Mouse (Mus musculus): ENCODE data around the gene Nectin2. TPM values are rescaled to one million over a fixed set of nuclear protein-coding genes. Genes with fewer than 3 reads are reported as not detected.

The Nectin2 gene
- polyA plus RNA-seq, 1 experiment from 2014 or later = 52.5 TPM

GRCm38 (mm10) chr7:19785874-19786458 lies 35.7 kb upstream of the Nectin2 start:
- Histone ChIP-seq H3K4me3 (ENCODE audit: low read depth, low read length) (no peak overlapping the region), H3K4me2 (replicated peaks; ENCODE audit: low read depth, low read length) (no peak overlapping the region), H3K36me3 (ENCODE audit: control insufficient read depth, insufficient read depth, low read length) (no peaks in the 10 kb centered on the region), H3K9ac (ENCODE audit: low read depth, low read length) (no peak overlapping the region), H3K27me3 (ENCODE audit: control insufficient read depth, insufficient read depth, low read length) (no peaks in the 10 kb centered on the region), H3K27ac (ENCODE audit: low read depth, low read length) (no peak overlapping the region), H3K4me1 (replicated peaks; ENCODE audit: control insufficient read depth, insufficient read depth, low read length) (no peaks in the 10 kb centered on the region), H3K9me3 (ENCODE audit: control insufficient read depth, low read length) (no peaks in the 10 kb centered on the region)
- 0 out of 2 replicates have a peak, but pooled peaks have one; percentile 36 for ATAC-seq (ENCODE audit: low FRiP score)
- 45% methylated on average over 12 of the region's 12 CpGs for WGBS
- DNase-seq (ENCODE audit: low spot score) = no peak

DNA sequence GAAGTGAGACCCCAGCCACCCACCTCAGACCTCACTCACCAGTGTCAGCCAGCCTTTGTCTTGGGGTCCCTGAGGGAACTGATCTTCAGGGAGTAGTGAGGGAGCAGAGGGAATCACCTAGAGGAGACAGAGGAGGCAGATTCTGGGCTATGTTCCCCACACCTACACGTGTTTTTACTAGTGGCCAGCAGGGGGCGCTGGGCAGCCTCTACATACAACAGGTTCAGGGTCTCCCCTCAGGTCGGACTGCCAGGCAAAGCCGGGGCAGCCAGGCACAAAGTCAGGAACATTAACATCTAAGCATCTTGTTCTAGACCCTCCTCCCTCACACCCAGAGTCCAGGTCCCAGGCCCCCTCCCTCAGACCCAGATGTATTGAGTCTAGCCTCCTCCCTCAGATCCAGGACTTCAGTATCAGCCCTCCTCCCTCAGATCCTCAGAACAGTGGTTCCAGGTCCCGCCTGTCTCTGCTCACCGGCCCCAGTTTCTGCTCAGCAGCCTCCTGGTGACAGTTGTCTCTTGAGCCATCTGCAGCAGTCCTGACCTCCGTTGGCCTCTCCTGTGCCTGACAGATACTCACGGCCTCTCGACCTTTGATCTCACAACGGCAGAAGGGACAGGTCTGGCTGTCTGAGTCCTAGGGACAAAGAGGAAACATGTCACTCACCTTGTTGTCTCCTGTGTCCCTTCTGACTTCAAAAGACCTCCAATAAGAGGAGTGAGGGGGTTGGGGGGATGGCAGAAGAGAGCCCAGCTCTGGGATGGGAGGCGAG lies 34.7 kb upstream of the Nectin2 start:
- Histone ChIP-seq H3K4me3 (ENCODE audit: low read depth, low read length) (no peak overlapping the region), H3K36me3 (ENCODE audit: control insufficient read depth, insufficient read depth, low read length) (no peaks in the 10 kb centered on the region), H3K4me2 (replicated peaks; ENCODE audit: low read depth, low read length) (no peak overlapping the region), H3K9me3 (ENCODE audit: control insufficient read depth, low read length) (no peaks in the 10 kb centered on the region), H3K27me3 (ENCODE audit: control insufficient read depth, insufficient read depth, low read length) (no peaks in the 10 kb centered on the region), H3K9ac (ENCODE audit: low read depth, low read length) (no peak overlapping the region), H3K4me1 (replicated peaks; ENCODE audit: control insufficient read depth, insufficient read depth, low read length) (no peaks in the 10 kb centered on the region), H3K27ac (ENCODE audit: low read depth, low read length) (no peak overlapping the region)
- ATAC-seq (ENCODE audit: low FRiP score) = no peak
- 38% methylated on average over 11 of the region's 11 CpGs for WGBS
- peak; percentile 36 for DNase-seq (ENCODE audit: low spot score)

DNA sequence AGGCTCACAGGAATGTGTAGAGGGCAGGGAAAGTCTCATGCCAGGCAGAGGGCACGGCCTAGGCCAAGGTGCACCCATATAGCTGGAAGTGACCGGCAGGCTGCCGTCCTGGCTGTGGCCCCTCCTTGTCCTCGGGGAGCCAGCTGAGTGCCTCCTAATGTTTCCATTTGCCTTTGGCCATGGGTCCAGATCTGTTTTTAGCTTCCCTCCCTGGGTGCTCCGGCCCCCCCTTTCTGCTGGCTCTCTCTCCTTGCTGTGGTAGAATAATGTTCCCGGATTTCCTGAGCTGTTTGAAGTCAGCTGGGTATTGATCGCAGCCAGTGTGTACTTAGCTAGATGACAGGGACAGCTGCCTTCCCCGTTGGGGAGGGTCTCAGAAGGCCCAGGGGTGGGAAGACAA lies 33.3 kb upstream of the Nectin2 start:
- Histone ChIP-seq H3K4me2 (replicated peaks; ENCODE audit: low read depth, low read length) (no peak overlapping the region), H3K4me1 (replicated peaks; ENCODE audit: control insufficient read depth, insufficient read depth, low read length) (no peaks in the 10 kb centered on the region), H3K9me3 (ENCODE audit: control insufficient read depth, low read length) (no peaks in the 10 kb centered on the region), H3K27me3 (ENCODE audit: control insufficient read depth, insufficient read depth, low read length) (no peaks in the 10 kb centered on the region), H3K4me3 (ENCODE audit: low read depth, low read length) (no peak overlapping the region), H3K9ac (ENCODE audit: low read depth, low read length) (no peak overlapping the region), H3K36me3 (ENCODE audit: control insufficient read depth, insufficient read depth, low read length) (no peaks in the 10 kb centered on the region), H3K27ac (ENCODE audit: low read depth, low read length) (no peak overlapping the region)
- 70% methylated on average over 8 of the region's 8 CpGs for WGBS
- DNase-seq (ENCODE audit: low spot score) (no peak), ATAC-seq (ENCODE audit: low FRiP score) (no peak)

- Histone ChIP-seq H3K27me3 (ENCODE audit: control insufficient read depth, insufficient read depth, low read length) (no peaks in the 10 kb centered on the region), H3K4me3 (ENCODE audit: low read depth, low read length) (no peak overlapping the region), H3K9me3 (ENCODE audit: control insufficient read depth, low read length) (no peaks in the 10 kb centered on the region), H3K9ac (ENCODE audit: low read depth, low read length) (no peak overlapping the region), H3K36me3 (ENCODE audit: control insufficient read depth, insufficient read depth, low read length) (no peaks in the 10 kb centered on the region), H3K4me1 (replicated peaks; ENCODE audit: control insufficient read depth, insufficient read depth, low read length) (no peaks in the 10 kb centered on the region), H3K27ac (ENCODE audit: low read depth, low read length) (no peak overlapping the region), H3K4me2 (replicated peaks; ENCODE audit: low read depth, low read length) (no peak overlapping the region)
- 94% methylated on average over 4 of the region's 4 CpGs for WGBS
- ATAC-seq (ENCODE audit: low FRiP score) = no peak
- peak; percentile 28 for DNase-seq (ENCODE audit: low spot score)
These were observed 32.4 kb upstream of the Nectin2 start for GRCm38 (mm10) chr7:19782645-19783044.

- Histone ChIP-seq H3K4me2 (replicated peaks; ENCODE audit: low read depth, low read length) (no peak overlapping the region), H3K27ac (ENCODE audit: low read depth, low read length) (no peak overlapping the region), H3K27me3 (ENCODE audit: control insufficient read depth, insufficient read depth, low read length) (no peaks in the 10 kb centered on the region), H3K9ac (ENCODE audit: low read depth, low read length) (no peak overlapping the region), H3K36me3 (ENCODE audit: control insufficient read depth, insufficient read depth, low read length) (no peaks in the 10 kb centered on the region), H3K9me3 (ENCODE audit: control insufficient read depth, low read length) (no peaks in the 10 kb centered on the region), H3K4me3 (ENCODE audit: low read depth, low read length) (no peak overlapping the region), H3K4me1 (replicated peaks; ENCODE audit: control insufficient read depth, insufficient read depth, low read length) (no peaks in the 10 kb centered on the region)
- DNase-seq (ENCODE audit: low spot score) = no peak
- ATAC-seq (ENCODE audit: low FRiP score) = no peak
- WGBS = 88% methylated on average over 7 of the region's 7 CpGs
These were observed 31.5 kb upstream of the Nectin2 start for GRCm38 (mm10) chr7:19781741-19782140.

GRCm38 (mm10) chr7:19779903-19780302 lies 29.6 kb upstream of the Nectin2 start:
- Histone ChIP-seq H3K4me3 (ENCODE audit: low read depth, low read length) (no peak overlapping the region), H3K4me2 (replicated peaks; ENCODE audit: low read depth, low read length) (no peak overlapping the region), H3K27me3 (ENCODE audit: control insufficient read depth, insufficient read depth, low read length) (no peaks in the 10 kb centered on the region), H3K36me3 (ENCODE audit: control insufficient read depth, insufficient read depth, low read length) (no peaks in the 10 kb centered on the region), H3K27ac (ENCODE audit: low read depth, low read length) (no peak overlapping the region), H3K9me3 (ENCODE audit: control insufficient read depth, low read length) (no peaks in the 10 kb centered on the region), H3K4me1 (replicated peaks; ENCODE audit: control insufficient read depth, insufficient read depth, low read length) (no peaks in the 10 kb centered on the region), H3K9ac (ENCODE audit: low read depth, low read length) (no peak overlapping the region)
- DNase-seq (ENCODE audit: low spot score) = no peak
- no peak for ATAC-seq (ENCODE audit: low FRiP score)
- 84% methylated on average over 4 of the region's 4 CpGs for WGBS

GRCm38 (mm10) chr7:19778645-19779044 lies 28.4 kb upstream of the Nectin2 start:
- H3K4me3 ChIP-seq (ENCODE audit: low read depth, low read length) = no peak overlapping the region
- no peak for ATAC-seq (ENCODE audit: low FRiP score)
- no peak overlapping the region for H3K4me2 ChIP-seq (replicated peaks; ENCODE audit: low read depth, low read length)
- H3K36me3 ChIP-seq (ENCODE audit: control insufficient read depth, insufficient read depth, low read length) = no peaks in the 10 kb centered on the region
- 86% methylated on average over 8 of the region's 8 CpGs for WGBS
- H3K4me1 ChIP-seq (replicated peaks; ENCODE audit: control insufficient read depth, insufficient read depth, low read length) = no peaks in the 10 kb centered on the region
- no peak for DNase-seq (ENCODE audit: low spot score)
- H3K27ac ChIP-seq (ENCODE audit: low read depth, low read length) = no peak overlapping the region
- H3K9me3 ChIP-seq (ENCODE audit: control insufficient read depth, low read length) = no peaks in the 10 kb centered on the region
- no peak overlapping the region for H3K9ac ChIP-seq (ENCODE audit: low read depth, low read length)
- no peaks in the 10 kb centered on the region for H3K27me3 ChIP-seq (ENCODE audit: control insufficient read depth, insufficient read depth, low read length)

- H3K9me3 ChIP-seq (ENCODE audit: control insufficient read depth, low read length) = no peaks in the 10 kb centered on the region
- H3K4me3 ChIP-seq (ENCODE audit: low read depth, low read length) = no peak overlapping the region
- H3K4me1 ChIP-seq (replicated peaks; ENCODE audit: control insufficient read depth, insufficient read depth, low read length) = no peaks in the 10 kb centered on the region
- ATAC-seq (ENCODE audit: low FRiP score) = no peak
- no peak overlapping the region for H3K27ac ChIP-seq (ENCODE audit: low read depth, low read length)
- H3K4me2 ChIP-seq (replicated peaks; ENCODE audit: low read depth, low read length) = no peak overlapping the region
- WGBS = 90% methylated on average over 11 of the region's 11 CpGs
- DNase-seq (ENCODE audit: low spot score) = no peak
- H3K27me3 ChIP-seq (ENCODE audit: control insufficient read depth, insufficient read depth, low read length) = no peaks in the 10 kb centered on the region
- H3K9ac ChIP-seq (ENCODE audit: low read depth, low read length) = no peak overlapping the region
- no peaks in the 10 kb centered on the region for H3K36me3 ChIP-seq (ENCODE audit: control insufficient read depth, insufficient read depth, low read length)
These were observed 26.9 kb upstream of the Nectin2 start for GRCm38 (mm10) chr7:19777049-19777723.

Measured in hindbrain, embryonic 11.5 days (tissue).